Mouse (Mus musculus) retina, embryonic 14.5 days (tissue): ENCODE measurements around the gene Syt14.

Experiments
- DNase-seq: peaks from one replicate; pipeline ENCODE4 v3.0.0-alpha.2; 2015; ENCODE audit warnings: low spot score

Syt14 gene

GRCm38 (mm10) chr1:193035371-193036238 is at the start of gene Syt14:
TSS of gene Syt14 (minus strand) at chr1:193035775.
- DNase-seq = peak; percentile 89

- DNase-seq = no peak
Observed at GRCm38 (mm10) chr1:193084016-193084415, 48.4 kb upstream of the Syt14 start.

- DNase-seq = no peak
Observed at GRCm38 (mm10) chr1:193083051-193083450, 47.5 kb upstream of the Syt14 start.

GRCm38 (mm10) chr1:193082311-193082921 is 46.8 kb upstream of the Syt14 start:
- DNase-seq = no peak

GRCm38 (mm10) chr1:193062618-193063017 is 27.0 kb upstream of the Syt14 start:
- DNase-seq = no peak

- no peak for DNase-seq
Observed at GRCm38 (mm10) chr1:193060167-193060566, 24.6 kb upstream of the Syt14 start.

- no peak for DNase-seq
Observed at GRCm38 (mm10) chr1:193059596-193059995, 24.0 kb upstream of the Syt14 start.

GRCm38 (mm10) chr1:193054401-193054800 is 18.8 kb upstream of the Syt14 start:
- DNase-seq = no peak

GRCm38 (mm10) chr1:193053065-193053464 is 17.5 kb upstream of the Syt14 start:
- no peak for DNase-seq

- no peak for DNase-seq
Observed at GRCm38 (mm10) chr1:193047616-193048015, 12.0 kb upstream of the Syt14 start.

GRCm38 (mm10) chr1:193042760-193043295 is 7.3 kb upstream of the Syt14 start:
- peak; percentile 39 for DNase-seq

- no peak for DNase-seq
Observed at GRCm38 (mm10) chr1:193034951-193035370, 614 bp downstream of the Syt14 start.

- DNase-seq = no peak
Observed at GRCm38 (mm10) chr1:193024311-193024710, 11.3 kb downstream of the Syt14 start.

- DNase-seq = no peak
Observed at GRCm38 (mm10) chr1:193012351-193012750, 23.2 kb downstream of the Syt14 start.

GRCm38 (mm10) chr1:193011000-193011769 is 24.4 kb downstream of the Syt14 start:
- DNase-seq = no peak

- DNase-seq = no peak
Observed at GRCm38 (mm10) chr1:193004581-193004980, 31.0 kb downstream of the Syt14 start.

GRCm38 (mm10) chr1:193003953-193004352 is 31.6 kb downstream of the Syt14 start:
- no peak for DNase-seq

- no peak for DNase-seq
Observed at GRCm38 (mm10) chr1:193002307-193002706, 33.3 kb downstream of the Syt14 start.

GRCm38 (mm10) chr1:193001587-193001986 is 34.0 kb downstream of the Syt14 start:
- no peak for DNase-seq

GRCm38 (mm10) chr1:193000908-193001307 is 34.7 kb downstream of the Syt14 start:
- peak; percentile 53 for DNase-seq

- DNase-seq = no peak
Observed at GRCm38 (mm10) chr1:192994179-192994873, 41.2 kb downstream of the Syt14 start.

- DNase-seq = no peak
Observed at GRCm38 (mm10) chr1:192993491-192993890, 42.1 kb downstream of the Syt14 start.
